In genomic region chr2:156720313-156720674, GRCm38 (mm10) we compare ENCODE assay signal across 8 mouse cellular contexts. TPM values are rescaled to one million over a fixed set of nuclear protein-coding genes. Genes with fewer than 3 reads are reported as not detected.
A peak's percentile ranks its signal among the peaks of the same experiment; 100 is the strongest.
DNase-seq lines count a peak whose midpoint lies in the region; ATAC-seq lines count a peak whose summit lies in the region.

No protein-coding gene starts in this region.

- H3K27me3 ChIP-seq in megakaryocyte, embryonic 14.5 days (replicated peaks), result peaks cover 2% of the 10 kb centered on the region
- no peaks in the 10 kb centered on the region for H3K27me3 ChIP-seq in hindbrain, embryonic 16.5 days (replicated peaks; ENCODE audit: control insufficient read depth, insufficient read depth, low read length)
- no peaks in the 10 kb centered on the region for H3K27me3 ChIP-seq in midbrain, embryonic 11.5 days (ENCODE audit: control insufficient read depth, insufficient read depth, low read length)

- peak overlapping the region; percentile 97 for H3K4me3 ChIP-seq in megakaryocyte, embryonic 14.5 days (replicated peaks)
- H3K4me3 ChIP-seq in hindbrain, embryonic 16.5 days (ENCODE audit: low read length), result peak overlapping the region; percentile 98
- H3K4me3 ChIP-seq in midbrain, embryonic 11.5 days (ENCODE audit: low read depth, low read length), result peak overlapping the region; percentile 98

- WGBS in hindbrain, embryonic 16.5 days, result 1% methylated on average over 10 of the region's 10 CpGs
- 2% methylated on average over 10 of the region's 10 CpGs for WGBS in midbrain, embryonic 11.5 days

- peak overlapping the region; percentile 87 for H3K9ac ChIP-seq in hindbrain, embryonic 16.5 days (ENCODE audit: low read depth, low read length)
- peak overlapping the region; percentile 97 for H3K9ac ChIP-seq in midbrain, embryonic 11.5 days (ENCODE audit: low read length)

- peaks cover 34% of the 10 kb centered on the region for H3K36me3 ChIP-seq in megakaryocyte, embryonic 14.5 days (replicated peaks; ENCODE audit: low read length)
- no peaks in the 10 kb centered on the region for H3K36me3 ChIP-seq in hindbrain, embryonic 16.5 days (ENCODE audit: control insufficient read depth, insufficient read depth, low read length)
- H3K36me3 ChIP-seq in midbrain, embryonic 11.5 days (ENCODE audit: control insufficient read depth, insufficient read depth, low read length), result no peaks in the 10 kb centered on the region

- peaks cover 4% of the 10 kb centered on the region; the same call in 1 of the 2 replicates for H3K9me3 ChIP-seq in megakaryocyte, embryonic 14.5 days
- H3K9me3 ChIP-seq in hindbrain, embryonic 16.5 days (ENCODE audit: control insufficient read depth, low read length), result no peaks in the 10 kb centered on the region
- H3K9me3 ChIP-seq in midbrain, embryonic 11.5 days (ENCODE audit: control insufficient read depth, low read length), result no peaks in the 10 kb centered on the region

- peaks cover 67% of the 10 kb centered on the region for H3K4me1 ChIP-seq in megakaryocyte, embryonic 14.5 days
- H3K4me1 ChIP-seq in hindbrain, embryonic 16.5 days (ENCODE audit: control insufficient read depth, insufficient read depth, low read depth, low read length), result peaks cover 49% of the 10 kb centered on the region
- H3K4me1 ChIP-seq in midbrain, embryonic 11.5 days (ENCODE audit: control insufficient read depth, insufficient read depth, low read length), result peaks cover 33% of the 10 kb centered on the region

- peak overlapping the region; percentile 91 for H3K27ac ChIP-seq in hindbrain, embryonic 16.5 days (ENCODE audit: low read depth, low read length)
- peak overlapping the region; percentile 57; the same call in 1 of the 2 replicates for H3K27ac ChIP-seq in midbrain, embryonic 11.5 days (ENCODE audit: low read depth, low read length)

- ATAC-seq in megakaryocyte, adult 5-6 weeks (ENCODE audit: poor library complexity, severe bottlenecking), result no peak
- no peak; the same call in 1 of the 2 replicates for ATAC-seq in hindbrain, embryonic 16.5 days
- no peak; the same call in 1 of the 2 replicates for ATAC-seq in midbrain, embryonic 11.5 days (ENCODE audit: low FRiP score)
- no peak for ATAC-seq in cerebellum, adult (ENCODE audit: insufficient number of reproducible peaks, low FRiP score, low TSS enrichment)

- peak; percentile 45 to 57 for DNase-seq in adrenal gland, postnatal 36 days
- no peak for DNase-seq in adrenal gland, adult 2 months
- no peak for DNase-seq in midbrain, embryonic 11.5 days (ENCODE audit: low spot score, missing footprints)
- DNase-seq in adrenal gland, adult 18-20 months (ENCODE audit: low spot score in 2 of 2), result no peak

- H3K4me2 ChIP-seq in hindbrain, embryonic 16.5 days (ENCODE audit: low read length), result peak overlapping the region; percentile 90
- peak overlapping the region; percentile 80 for H3K4me2 ChIP-seq in midbrain, embryonic 11.5 days

RNA-seq across cellular contexts. Expression of gene Myl9, which starts 54.9 kb away (rescaled TPM):
- total RNA-seq in adrenal gland, postnatal 36 days (2021), result 10 to 100 TPM; 56.2 to 67.3 TPM
- 10 to 100 TPM; 74.9 to 85.2 TPM for total RNA-seq in adrenal gland, adult 2 months (2021)
- 44.0 and 48.0 TPM in 2 replicates for polyA plus RNA-seq in adrenal gland, adult 2 months (2012; rRNA removed)
- polyA plus RNA-seq in megakaryocyte, embryonic 14.5 days (2012; ENCODE audit: insufficient read depth, low replicate concordance), result 143 and 182 TPM in 2 replicates
- not detected in 2 replicates for total RNA-seq in megakaryocyte, adult 5-6 weeks (2015)
- not detected in 2 replicates for total RNA-seq in megakaryocyte, adult 5-6 weeks (2017)
- 46.9 and 52.0 TPM in 2 replicates for polyA plus RNA-seq in hindbrain, embryonic 16.5 days (2015; fragmentation: Nextera tagmentation; extraction: Ambion mirVana)
- polyA plus RNA-seq in midbrain, embryonic 11.5 days (2014; fragmentation: Nextera tagmentation; extraction: Ambion mirVana), result 112 and 118 TPM in 2 replicates
- total RNA-seq in adrenal gland, adult 18-20 months (2021), result 10 to 100 TPM; 52.0 to 58.6 TPM

Comparison
In these comparisons a context has a peak if more than half of its experiments do, and no peak if none do; other contexts are left out.
1. DNase-seq: peak in adrenal gland, postnatal 36 days (2 of 2); none in adrenal gland, adult 2 months (single experiment), midbrain, embryonic 11.5 days (single experiment) and adrenal gland, adult 18-20 months (0 of 2).
2. RNA of gene Myl9, which starts 54.9 kb away (total RNA-seq): 74.9 to 85.2 TPM in adrenal gland, adult 2 months, 56.2 to 67.3 TPM in adrenal gland, postnatal 36 days and 52.0 to 58.6 TPM in adrenal gland, adult 18-20 months; not detected in megakaryocyte, adult 5-6 weeks; every median in the first group is over 10 times any median in the second.
3. Peak in every context shown above with its lines, with median percentiles within 50 percentile points of each other: H3K4me3 ChIP-seq.